Mouse (Mus musculus): ENCODE measurements around the gene Nop14.

Gene Nop14

GRCm38 (mm10) chr5:34659686-34660590, at the start of gene Nop14, which contains the start of gene Grk4:
Gene Nop14, minus strand, starts transcription at chr5:34660148.
Gene Grk4, plus strand, starts transcription at chr5:34660379.
- in situ Hi-C loops (cut with MboI, MseI) = loop anchor here (5.0 kb wide), 1 partner anchor 102 kb away; the partner anchor contains the start of gene Htt (in 2 of the 2)

- in situ Hi-C loops (cut with MboI, MseI) = loop anchor here in 1 of 2 experiments (10.0 kb wide), 1 partner anchor 964 kb away; no protein-coding TSS in a partner anchor
Measured at GRCm38 (mm10) chr5:34708436-34708835, 48.5 kb upstream of the Nop14 start.

GRCm38 (mm10) chr5:34695521-34695920, 35.6 kb upstream of the Nop14 start:
- in situ Hi-C loops (cut with MboI, MseI) = loop anchor here in 1 of 2 experiments (10.0 kb wide), 1 partner anchor 1729 kb away; no protein-coding TSS in a partner anchor

- in situ Hi-C loops (cut with MboI, MseI) = loop anchor here in 1 of 2 experiments (10.0 kb wide), 1 partner anchor 1732 kb away; no protein-coding TSS in a partner anchor
Measured at GRCm38 (mm10) chr5:34692782-34693181, 32.8 kb upstream of the Nop14 start.

GRCm38 (mm10) chr5:34689868-34690267, 29.9 kb upstream of the Nop14 start:
- in situ Hi-C loops (cut with MboI, MseI) = loop anchor here in 1 of 2 experiments (10.0 kb wide), 1 partner anchor 1735 kb away; no protein-coding TSS in a partner anchor

- in situ Hi-C loops (cut with MboI, MseI) = no loop called here
Measured at GRCm38 (mm10) chr5:34670280-34670679, 10.3 kb upstream of the Nop14 start.

- in situ Hi-C loops (cut with MboI, MseI) = no loop called here
Measured at GRCm38 (mm10) chr5:34669493-34669892, 9.5 kb upstream of the Nop14 start.

GRCm38 (mm10) chr5:34663231-34663630, 3.3 kb upstream of the Nop14 start:
- in situ Hi-C loops (cut with MboI, MseI) = loop anchor here (5.0 kb wide), 1 partner anchor 99 kb away; the partner anchor contains the start of gene Htt (in 2 of the 2)

- in situ Hi-C loops (cut with MboI, MseI) = loop anchor here (5.0 kb wide), 1 partner anchor 100 kb away; the partner anchor contains the start of gene Htt (in 2 of the 2)
Measured at GRCm38 (mm10) chr5:34661909-34662308, 2.0 kb upstream of the Nop14 start.

GRCm38 (mm10) chr5:34660591-34661130, 713 bp upstream of the Nop14 start:
- in situ Hi-C loops (cut with MboI, MseI) = loop anchor here (5.0 kb wide), 1 partner anchor 102 kb away; the partner anchor contains the start of gene Htt (in 2 of the 2)

GRCm38 (mm10) chr5:34657556-34657955, 2.4 kb downstream of the Nop14 start:
- in situ Hi-C loops (cut with MboI, MseI) = no loop called here

- in situ Hi-C loops (cut with MboI, MseI) = no loop called here
Measured at GRCm38 (mm10) chr5:34654881-34655280, 5.1 kb downstream of the Nop14 start.

- in situ Hi-C loops (cut with MboI, MseI) = no loop called here
Measured at GRCm38 (mm10) chr5:34652961-34653360, 7.0 kb downstream of the Nop14 start.

- in situ Hi-C loops (cut with MboI, MseI) = loop anchor here in 1 of 2 experiments (5.0 kb wide), 1 partner anchor 295 kb away; no protein-coding TSS in a partner anchor
Measured at GRCm38 (mm10) chr5:34647581-34647980, 12.4 kb downstream of the Nop14 start.

GRCm38 (mm10) chr5:34642932-34643331, 17.0 kb downstream of the Nop14 start:
- in situ Hi-C loops (cut with MboI, MseI) = no loop called here

- in situ Hi-C loops (cut with MboI, MseI) = no loop called here
Measured at GRCm38 (mm10) chr5:34641991-34642390, 18.0 kb downstream of the Nop14 start.

- in situ Hi-C loops (cut with MboI, MseI) = loop anchor here (5.0 to 10.0 kb wide), 2 partner anchors 90 to 993 kb away; no protein-coding TSS in a partner anchor
Measured at GRCm38 (mm10) chr5:34637591-34638156, 22.3 kb downstream of the Nop14 start.

- in situ Hi-C loops (cut with MboI, MseI) = loop anchor here (5.0 to 10.0 kb wide), 2 partner anchors 89 to 992 kb away; no protein-coding TSS in a partner anchor
Measured at GRCm38 (mm10) chr5:34636481-34637287, 23.3 kb downstream of the Nop14 start, which contains the start of gene Mfsd10. Gene Mfsd10, minus strand, starts transcription at chr5:34637212.

- in situ Hi-C loops (cut with MboI, MseI) = loop anchor here (5.0 to 10.0 kb wide), 2 partner anchors 88 to 991 kb away; no protein-coding TSS in a partner anchor
Measured at GRCm38 (mm10) chr5:34635665-34636192, 24.2 kb downstream of the Nop14 start.

All from T-helper 17 cell (primary cell).